Mouse (Mus musculus): Measurements from ENCODE around the gene Nt5c1a. TPM values are rescaled to one million over a fixed set of nuclear protein-coding genes. Genes with fewer than 3 reads are reported as not detected.

The Nt5c1a gene
- polyA plus RNA-seq, 1 experiment = 0.94 TPM

DNA sequence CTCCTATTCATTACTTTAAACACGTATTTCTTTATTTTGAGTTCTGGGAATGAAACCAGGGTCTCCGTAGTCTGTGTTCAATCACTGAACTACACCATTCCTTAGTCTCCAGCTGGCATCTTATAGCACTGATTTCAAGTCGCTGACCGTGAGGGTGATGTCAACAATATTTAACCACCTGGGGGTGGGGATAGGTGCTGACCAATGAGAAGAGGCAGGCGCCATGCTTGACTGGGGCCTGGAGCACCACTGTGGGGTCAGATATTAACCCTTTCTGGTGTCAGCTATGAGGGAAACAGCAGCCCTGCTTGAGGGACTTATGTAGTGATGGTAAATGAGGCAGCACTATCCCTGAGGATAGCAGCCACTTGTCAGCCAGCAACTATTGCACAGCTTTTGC lies 10.1 kb downstream of the Nt5c1a start:
- no peak overlapping the region for H3K27ac ChIP-seq (ENCODE audit: insufficient read depth, low read depth, low read length)
- no peak overlapping the region for H3K4me3 ChIP-seq (ENCODE audit: insufficient read depth, low read depth, low read length)
- H3K4me1 ChIP-seq (ENCODE audit: control insufficient read depth, insufficient read depth, low read length) = no peaks in the 10 kb centered on the region
- H3K36me3 ChIP-seq (ENCODE audit: control insufficient read depth, insufficient read depth, low read length) = no peaks in the 10 kb centered on the region
- no peaks in the 10 kb centered on the region for H3K27me3 ChIP-seq (replicated peaks; ENCODE audit: control insufficient read depth, insufficient read depth, low read length)
- TF ChIP-seq CTCF (conservative IDR thresholded peaks at IDR 0.05; ENCODE audit: insufficient read depth, insufficient read length, low read depth, low read length) = no peak
- no peak for TF ChIP-seq POLR2A (IDR thresholded peaks at IDR 0.05; ENCODE audit: low read depth, low read length)
- 52% methylated on average over 5 of the region's 5 CpGs for WGBS
- DNase-seq = peak; percentile 14

DNA sequence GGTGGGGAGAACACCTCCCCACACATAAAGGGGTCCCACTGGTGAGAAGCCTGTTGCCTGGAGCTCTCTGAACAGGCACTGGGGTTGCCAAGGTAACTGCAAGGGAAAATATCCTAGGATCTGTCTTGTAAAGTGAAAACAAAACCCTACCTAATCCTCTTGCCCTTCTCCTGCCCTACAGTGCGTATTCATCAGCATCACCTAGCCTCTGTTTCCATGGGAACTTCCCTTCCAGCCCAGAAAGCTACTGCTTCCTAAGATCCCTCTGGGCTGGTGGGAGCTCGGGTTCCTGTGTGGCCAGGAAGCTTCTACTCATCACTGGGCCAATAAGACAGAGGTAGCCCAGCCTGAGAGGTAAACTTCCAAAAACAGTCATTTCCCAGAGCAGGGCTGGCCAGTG lies 11.0 kb downstream of the Nt5c1a start:
- DNase-seq = no peak
- H3K4me1 ChIP-seq (ENCODE audit: control insufficient read depth, insufficient read depth, low read length) = no peaks in the 10 kb centered on the region
- no peak overlapping the region for H3K4me3 ChIP-seq (ENCODE audit: insufficient read depth, low read depth, low read length)
- WGBS = 63% methylated on average over 2 of the region's 2 CpGs
- H3K27me3 ChIP-seq (replicated peaks; ENCODE audit: control insufficient read depth, insufficient read depth, low read length) = no peaks in the 10 kb centered on the region
- H3K27ac ChIP-seq (ENCODE audit: insufficient read depth, low read depth, low read length) = no peak overlapping the region
- no peaks in the 10 kb centered on the region for H3K36me3 ChIP-seq (ENCODE audit: control insufficient read depth, insufficient read depth, low read length)
- TF ChIP-seq POLR2A (IDR thresholded peaks at IDR 0.05; ENCODE audit: low read depth, low read length) (no peak), CTCF (conservative IDR thresholded peaks at IDR 0.05; ENCODE audit: insufficient read depth, insufficient read length, low read depth, low read length) (no peak)

DNA sequence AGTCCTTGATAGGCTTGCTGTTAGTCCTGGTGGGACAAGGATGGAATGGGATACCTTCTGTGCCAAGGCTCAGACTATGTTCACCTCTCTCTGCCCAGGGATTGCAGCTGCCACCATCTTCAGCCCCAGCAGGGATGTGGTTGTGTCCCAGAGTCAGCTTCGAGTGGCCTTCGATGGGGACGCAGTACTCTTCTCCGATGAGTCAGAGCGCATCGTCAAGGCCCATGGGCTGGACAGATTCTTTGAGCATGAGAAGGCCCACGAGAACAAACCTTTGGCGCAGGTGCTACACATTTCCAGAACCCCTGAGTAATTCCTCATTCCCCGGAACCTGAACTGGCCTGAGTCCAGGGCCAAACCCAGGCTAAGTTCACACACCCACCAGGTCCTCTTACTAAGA lies 12.7 kb downstream of the Nt5c1a start:
- Histone ChIP-seq H3K27ac (ENCODE audit: insufficient read depth, low read depth, low read length) (no peak overlapping the region), H3K27me3 (replicated peaks; ENCODE audit: control insufficient read depth, insufficient read depth, low read length) (no peaks in the 10 kb centered on the region), H3K36me3 (ENCODE audit: control insufficient read depth, insufficient read depth, low read length) (no peaks in the 10 kb centered on the region), H3K4me3 (ENCODE audit: insufficient read depth, low read depth, low read length) (no peak overlapping the region), H3K4me1 (ENCODE audit: control insufficient read depth, insufficient read depth, low read length) (no peaks in the 10 kb centered on the region)
- 91% methylated on average over 9 of the region's 9 CpGs for WGBS
- no peak for DNase-seq
- no peak for TF ChIP-seq POLR2A (IDR thresholded peaks at IDR 0.05; ENCODE audit: low read depth, low read length)
- TF ChIP-seq CTCF (conservative IDR thresholded peaks at IDR 0.05; ENCODE audit: insufficient read depth, insufficient read length, low read depth, low read length) = no peak

DNA sequence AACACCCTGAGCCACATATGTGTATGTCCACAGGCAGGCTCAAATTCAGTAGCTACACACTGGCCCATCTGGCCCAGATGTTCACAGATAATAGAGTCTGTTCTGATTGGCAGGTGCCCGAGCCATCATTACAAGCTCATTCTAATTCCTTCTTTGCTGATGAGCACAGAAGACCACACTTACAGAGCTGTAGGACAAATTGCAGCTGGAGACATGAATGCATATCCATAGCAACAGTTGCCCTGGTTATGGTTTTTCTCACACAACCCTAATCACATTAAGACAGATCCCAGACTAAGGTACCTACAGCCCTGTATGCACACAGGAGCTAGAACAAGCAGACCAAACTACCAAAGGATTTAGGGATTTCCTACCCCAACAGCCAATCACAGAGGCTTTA lies 14.1 kb downstream of the Nt5c1a start:
- Histone ChIP-seq H3K36me3 (ENCODE audit: control insufficient read depth, insufficient read depth, low read length) (no peaks in the 10 kb centered on the region), H3K4me1 (ENCODE audit: control insufficient read depth, insufficient read depth, low read length) (no peaks in the 10 kb centered on the region), H3K27me3 (replicated peaks; ENCODE audit: control insufficient read depth, insufficient read depth, low read length) (no peaks in the 10 kb centered on the region), H3K4me3 (ENCODE audit: insufficient read depth, low read depth, low read length) (no peak overlapping the region), H3K27ac (ENCODE audit: insufficient read depth, low read depth, low read length) (no peak overlapping the region)
- no peak for DNase-seq
- TF ChIP-seq POLR2A (IDR thresholded peaks at IDR 0.05; ENCODE audit: low read depth, low read length) (no peak), CTCF (conservative IDR thresholded peaks at IDR 0.05; ENCODE audit: insufficient read depth, insufficient read length, low read depth, low read length) (no peak)
- 87% methylated on average over 1 of the region's 1 CpGs for WGBS

DNA sequence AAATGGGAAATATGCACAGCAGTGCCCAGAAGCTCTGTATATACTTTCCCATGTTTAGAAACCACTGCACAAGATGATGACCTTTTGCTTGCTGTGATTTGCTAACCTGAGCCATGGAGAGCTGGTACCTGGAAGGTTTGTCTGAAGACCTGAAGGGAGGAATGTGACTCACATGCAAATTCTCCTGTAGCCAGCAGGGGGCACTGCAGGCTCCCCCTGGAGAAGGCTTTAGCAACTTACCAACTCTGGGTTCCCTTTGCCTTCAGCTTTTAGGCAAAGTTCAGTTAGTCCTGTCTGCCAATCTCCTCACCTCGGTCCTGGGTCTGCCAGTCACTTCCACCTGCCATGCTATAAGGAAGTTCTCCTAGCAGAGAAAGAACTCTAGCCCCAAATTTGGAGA lies 15.5 kb downstream of the Nt5c1a start:
- H3K27me3 ChIP-seq (replicated peaks; ENCODE audit: control insufficient read depth, insufficient read depth, low read length) = no peaks in the 10 kb centered on the region
- 10% methylated on average over 1 of the region's 1 CpGs for WGBS

DNA sequence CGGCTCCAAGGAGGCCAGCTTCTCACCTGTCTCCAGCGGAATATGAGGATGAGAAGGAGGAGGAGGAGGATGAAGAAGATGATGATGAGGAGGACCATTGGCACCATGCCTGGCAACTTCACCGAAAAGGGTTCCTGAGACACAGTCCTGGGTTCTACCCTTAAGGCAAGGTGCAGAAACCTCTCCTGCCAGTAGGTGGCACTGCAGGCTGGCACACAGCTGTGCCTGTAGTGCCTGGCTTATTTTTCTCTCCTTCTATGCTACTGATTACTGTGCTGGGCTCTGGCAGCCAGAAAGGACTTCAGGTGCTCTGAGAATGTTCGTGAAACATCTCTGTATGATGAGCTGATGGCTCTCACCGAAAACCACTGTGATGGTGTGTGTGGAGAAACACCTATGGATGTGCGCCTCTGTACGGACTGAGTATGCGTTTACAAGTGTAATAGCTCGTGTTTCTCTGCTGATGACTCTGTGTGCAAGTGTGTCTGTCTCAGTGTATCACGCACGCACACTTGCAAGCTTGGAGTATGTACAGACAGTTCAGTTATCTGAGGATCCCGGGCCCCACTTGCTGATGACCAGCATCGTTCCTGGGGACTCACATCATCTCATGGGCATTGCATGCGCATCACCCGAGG lies 18.5 kb downstream of the Nt5c1a start:
- no peak overlapping the region for H3K4me3 ChIP-seq (ENCODE audit: insufficient read depth, low read depth, low read length)
- 67% methylated on average over 15 of the region's 15 CpGs for WGBS
- no peak overlapping the region for H3K27ac ChIP-seq (ENCODE audit: insufficient read depth, low read depth, low read length)
- H3K4me1 ChIP-seq (ENCODE audit: control insufficient read depth, insufficient read depth, low read length) = no peaks in the 10 kb centered on the region
- no peaks in the 10 kb centered on the region for H3K27me3 ChIP-seq (replicated peaks; ENCODE audit: control insufficient read depth, insufficient read depth, low read length)
- no peaks in the 10 kb centered on the region for H3K36me3 ChIP-seq (ENCODE audit: control insufficient read depth, insufficient read depth, low read length)
- DNase-seq = peak; percentile 55
- TF ChIP-seq POLR2A (IDR thresholded peaks at IDR 0.05; ENCODE audit: low read depth, low read length) = no peak
- TF ChIP-seq CTCF (conservative IDR thresholded peaks at IDR 0.05; ENCODE audit: insufficient read depth, insufficient read length, low read depth, low read length) = peak; percentile 98

More for the DNA sequence above, 15.5 kb downstream of the Nt5c1a start:
- no peak for TF ChIP-seq POLR2A (IDR thresholded peaks at IDR 0.05; ENCODE audit: low read depth, low read length)
- TF ChIP-seq CTCF (conservative IDR thresholded peaks at IDR 0.05; ENCODE audit: insufficient read depth, insufficient read length, low read depth, low read length) = peak; percentile 83
- peak; percentile 45 for DNase-seq
- no peaks in the 10 kb centered on the region for H3K36me3 ChIP-seq (ENCODE audit: control insufficient read depth, insufficient read depth, low read length)
- H3K4me1 ChIP-seq (ENCODE audit: control insufficient read depth, insufficient read depth, low read length) = no peaks in the 10 kb centered on the region
- no peak overlapping the region for H3K4me3 ChIP-seq (ENCODE audit: insufficient read depth, low read depth, low read length)
- H3K27ac ChIP-seq (ENCODE audit: insufficient read depth, low read depth, low read length) = no peak overlapping the region

DNA sequence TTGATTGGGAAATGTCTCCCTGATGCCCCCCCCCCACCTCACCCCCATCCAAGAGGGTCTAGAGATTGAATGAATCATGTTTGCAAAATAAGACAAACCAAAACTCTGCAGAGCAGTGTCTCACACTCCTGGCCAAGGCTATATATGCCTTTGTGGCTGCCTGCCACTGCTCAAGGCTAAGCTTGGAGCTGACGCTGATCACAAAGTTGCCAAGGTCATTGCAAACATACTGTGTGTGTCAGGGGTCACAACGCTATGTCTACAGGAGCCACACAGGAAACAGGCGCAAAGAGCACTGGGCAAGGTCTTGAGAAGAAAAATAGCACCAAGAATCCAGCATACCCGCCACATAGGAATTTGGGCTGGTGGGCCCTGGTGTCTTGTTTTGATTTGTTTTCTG lies 19.3 kb downstream of the Nt5c1a start:
- no peak for DNase-seq
- Histone ChIP-seq H3K27ac (ENCODE audit: insufficient read depth, low read depth, low read length) (no peak overlapping the region), H3K36me3 (ENCODE audit: control insufficient read depth, insufficient read depth, low read length) (no peaks in the 10 kb centered on the region), H3K4me1 (ENCODE audit: control insufficient read depth, insufficient read depth, low read length) (0 out of 2 replicates have a peak, but pooled peaks cover under 1% of the 10 kb centered on the region), H3K4me3 (ENCODE audit: insufficient read depth, low read depth, low read length) (no peak overlapping the region), H3K27me3 (replicated peaks; ENCODE audit: control insufficient read depth, insufficient read depth, low read length) (no peaks in the 10 kb centered on the region)
- 86% methylated on average over 4 of the region's 4 CpGs for WGBS
- TF ChIP-seq POLR2A (IDR thresholded peaks at IDR 0.05; ENCODE audit: low read depth, low read length) (no peak), CTCF (conservative IDR thresholded peaks at IDR 0.05; ENCODE audit: insufficient read depth, insufficient read length, low read depth, low read length) (no peak)
